Mouse (Mus musculus) lung, postnatal 0 days (tissue): ENCODE results near the gene Baiap2l2. TPM values are rescaled to one million over a fixed set of nuclear protein-coding genes. Genes with fewer than 3 reads are reported as not detected.

Source experiments
- ATAC-seq: fragments of 200-750 bp; cut with Nextera tagmentation; 2 replicates; pipeline ENCODE4 v1.8.0; 2017; ENCODE audit warnings: moderate library complexity
- DNase-seq: peaks from one replicate; pipeline ENCODE4 v3.0.0-alpha.2; 2016; ENCODE audit warnings: low spot score
- H3K27ac ChIP-seq: fragments of 300-500 bp; sonication (generic); 2 replicates; pipeline ENCODE4 v1.5.1; 2014; ENCODE audit warnings: antibody characterized with exemption, mild to moderate bottlenecking, low read length, mixed read lengths
- H3K27me3 ChIP-seq: fragments of 300-500 bp; sonication (generic); replicated peaks from 2 replicates; pipeline ENCODE4 v1.6.1; 2014; ENCODE audit warnings: low read length, mixed read lengths; ENCODE audit not compliant: insufficient read depth
- H3K36me3 ChIP-seq: fragments of 300-500 bp; sonication (generic); 2 replicates; pipeline ENCODE4 v1.6.1; 2014; ENCODE audit warnings: low read length, mixed read lengths; ENCODE audit not compliant: insufficient read depth
- H3K4me1 ChIP-seq: fragments of 300-500 bp; sonication (generic); 2 replicates; pipeline ENCODE4 v1.6.1; 2014; ENCODE audit warnings: antibody characterized with exemption, low read depth, low read length, mixed read lengths; ENCODE audit not compliant: insufficient read depth
- H3K4me2 ChIP-seq: fragments of 300-500 bp; sonication (generic); replicated peaks from 2 replicates; pipeline ENCODE4 v1.6.1; 2014; ENCODE audit warnings: low read depth, mild to moderate bottlenecking, low read length, moderate library complexity, mixed read lengths
- H3K4me3 ChIP-seq: fragments of 300-500 bp; sonication (generic); 2 replicates; pipeline ENCODE4 v1.5.1; 2014; ENCODE audit warnings: low read depth, low read length
- H3K9ac ChIP-seq: fragments of 300-500 bp; sonication (generic); replicated peaks from 2 replicates; pipeline ENCODE4 v1.6.1; 2014; ENCODE audit warnings: low read depth, mild to moderate bottlenecking
- H3K9me3 ChIP-seq: fragments of 300-500 bp; sonication (generic); 2 replicates; pipeline ENCODE4 v1.6.1; 2016; ENCODE audit warnings: low read length, mixed read lengths
- CTCF ChIP-seq: IDR thresholded peaks from 2 replicates; pipeline ENCODE4 v1.5.1; 2016; ENCODE audit warnings: antibody characterized with exemption, mild to moderate bottlenecking
- EP300 ChIP-seq: IDR thresholded peaks from 2 replicates; pipeline ENCODE4 v1.6.1; 2016; ENCODE audit warnings: antibody characterized with exemption, mild to moderate bottlenecking, control low read depth
- WGBS: fragments of 180-500 bp; shearing (Covaris S2); extraction: QIAGEN DNeasy Blood & Tissue Kit; methylation state at CpG from one replicate; pipeline ENCODE4 v1.1.7; 2014; 5-methylcytosine and 5-hydroxymethylcytosine counted together
- polyA plus RNA-seq: library from polyadenylated mRNA; unstranded; fragments of >200 nt; fragmentation: Nextera tagmentation; extraction: Ambion mirVana; gene quantifications from 2 replicates; pipeline ENCODE4 v1.2.1, GENCODE M21; 2015

Baiap2l2 gene
- polyA plus RNA-seq, 1 experiment from 2014 or later: 2.7 TPM

DNA sequence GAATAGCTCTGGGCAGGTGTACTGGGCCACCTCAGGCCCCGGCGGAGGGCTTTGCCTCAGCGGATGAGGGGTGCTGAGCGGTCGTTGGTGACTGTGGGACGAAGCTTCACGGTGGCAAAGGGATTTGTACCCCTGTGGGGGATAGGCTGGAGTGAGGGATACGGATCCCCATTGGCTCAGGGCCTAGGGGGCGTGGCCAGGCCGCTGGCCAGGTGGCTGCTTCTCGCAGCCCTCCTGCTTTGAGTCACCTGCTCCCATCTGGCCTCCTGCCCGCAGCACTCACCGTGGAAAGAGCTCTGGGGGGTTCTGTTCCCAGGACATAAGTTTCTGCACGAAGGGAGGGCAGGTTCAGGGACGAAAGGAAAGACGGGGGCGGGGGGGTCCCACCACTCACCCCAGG lies 26.8 kb downstream of the Baiap2l2 start:
- no peak overlapping the region for H3K4me3 ChIP-seq
- no peak overlapping the region for H3K9ac ChIP-seq
- peaks cover 4% of the 10 kb centered on the region; the same call in 1 of the 2 replicates for H3K4me1 ChIP-seq
- no peaks in the 10 kb centered on the region for H3K9me3 ChIP-seq
- DNase-seq: no peak
- no peaks in the 10 kb centered on the region for H3K36me3 ChIP-seq
- no peak overlapping the region for H3K4me2 ChIP-seq
- peaks cover 29% of the 10 kb centered on the region for H3K27me3 ChIP-seq
- WGBS: 26% methylated on average over 16 of the region's 17 CpGs
- no peak overlapping the region for H3K27ac ChIP-seq
- TF ChIP-seq CTCF (no peak), EP300 (no peak)
- ATAC-seq: no peak

DNA sequence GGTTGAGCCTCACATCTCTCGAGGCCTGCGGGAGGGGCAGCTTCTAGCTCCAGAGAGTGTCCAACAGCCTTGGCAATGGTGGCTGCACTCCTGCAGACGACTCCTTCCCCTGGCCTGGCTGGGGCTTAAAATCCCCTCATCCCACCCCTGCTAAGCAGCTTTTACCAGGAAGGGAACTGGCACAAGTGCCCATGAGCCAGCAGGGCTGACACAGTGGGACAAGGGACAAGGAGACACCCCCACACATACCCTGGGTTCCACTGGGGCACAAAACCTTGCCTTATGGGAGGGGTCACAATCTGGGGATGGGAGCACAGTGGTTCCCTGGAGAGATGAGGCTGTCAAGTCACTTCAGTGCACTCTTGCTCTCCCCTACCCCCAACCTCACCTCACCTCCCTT lies 30.7 kb downstream of the Baiap2l2 start, which contains the start of gene Slc16a8:
Gene Slc16a8 (minus strand): TSS at position 101 of the 400 bp plus-strand sequence.
- Histone ChIP-seq H3K27me3 (0 out of 2 replicates have a peak, but pooled peaks cover 18% of the 10 kb centered on the region), H3K27ac (no peak within 1 kb of the TSS), H3K9ac (no peak within 1 kb of the TSS), H3K4me2 (no peak within 1 kb of the TSS), H3K4me3 (no peak within 1 kb of the TSS), H3K36me3 (no peaks in the 10 kb centered on the region), H3K4me1 (peaks cover 10% of the 10 kb centered on the region; the same call in 1 of the 2 replicates), H3K9me3 (no peaks in the 10 kb centered on the region)
- TF ChIP-seq CTCF (no peak), EP300 (no peak)
- WGBS: 35% methylated on average over 3 of the region's 3 CpGs
- DNase-seq (no peak), ATAC-seq (no peak)

DNA sequence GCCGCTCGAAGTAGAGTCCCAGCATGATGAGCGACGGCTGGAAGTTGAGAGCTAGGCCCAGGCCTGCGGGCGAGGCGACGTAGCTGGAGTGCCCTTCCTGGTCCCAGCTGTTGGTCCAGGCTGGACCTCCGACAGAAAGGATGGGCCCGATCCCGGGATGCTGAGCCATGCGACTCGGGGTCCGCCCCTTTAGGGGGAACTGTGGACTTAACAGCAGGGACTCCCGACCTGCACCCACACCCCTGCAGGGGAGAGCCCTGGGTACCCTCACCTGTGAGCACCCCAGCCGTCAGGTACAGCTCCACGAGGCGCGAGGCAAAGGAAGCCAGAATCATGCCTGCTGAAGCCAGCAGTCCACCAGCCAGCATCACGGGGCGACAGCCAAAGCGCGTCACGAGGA lies 32.8 kb downstream of the Baiap2l2 start:
- 36% methylated on average over 22 of the region's 24 CpGs for WGBS

DNA sequence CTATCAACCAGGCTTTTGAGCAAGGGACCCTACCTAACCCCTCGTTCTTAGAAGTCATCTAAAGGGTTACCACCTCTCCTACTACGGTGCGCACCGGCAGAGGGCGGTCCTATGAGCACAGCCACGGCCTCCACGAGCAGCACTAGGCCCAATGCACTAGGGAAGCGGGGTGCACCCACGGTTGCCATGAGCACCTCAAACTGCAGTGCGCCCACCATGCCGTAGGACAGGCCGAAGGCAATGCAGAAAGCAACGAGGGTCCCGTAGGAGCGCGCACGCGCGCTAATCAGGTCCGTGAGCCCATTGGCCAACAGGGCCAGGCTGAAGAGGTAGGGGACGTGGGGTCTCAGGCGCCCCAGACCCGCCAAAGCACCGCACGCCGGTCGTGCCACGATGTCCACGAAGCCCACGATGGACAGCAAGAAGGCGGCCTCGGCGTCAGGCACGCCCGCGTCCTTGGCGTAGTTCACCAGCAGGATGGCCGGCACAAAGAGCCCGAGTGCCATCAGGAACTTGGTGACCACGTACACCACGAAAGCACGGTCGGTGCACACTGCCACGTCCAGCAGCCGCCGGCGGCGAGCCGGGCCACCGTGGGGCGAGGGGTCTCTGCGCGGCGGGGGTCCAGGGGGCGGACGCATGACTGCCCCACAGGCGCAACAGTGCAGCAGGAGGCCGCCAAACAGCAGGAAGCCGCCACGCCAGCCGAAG lies 33.4 kb downstream of the Baiap2l2 start:
- TF ChIP-seq EP300 (no peak), CTCF (peak; percentile 44)
- H3K27ac ChIP-seq: no peak overlapping the region
- peaks cover 10% of the 10 kb centered on the region; the same call in 1 of the 2 replicates for H3K4me1 ChIP-seq
- H3K36me3 ChIP-seq: no peaks in the 10 kb centered on the region
- no peak overlapping the region for H3K9ac ChIP-seq
- WGBS: 7% methylated on average over 60 of the region's 61 CpGs
- 0 out of 2 replicates have a peak, but pooled peaks cover 16% of the 10 kb centered on the region for H3K27me3 ChIP-seq
- peak overlapping the region; percentile 58 for H3K4me2 ChIP-seq
- H3K9me3 ChIP-seq: no peaks in the 10 kb centered on the region
- DNase-seq (no peak), ATAC-seq (peak; percentile 32)
- H3K4me3 ChIP-seq: peak overlapping the region; percentile 21

More for the DNA sequence above, 32.8 kb downstream of the Baiap2l2 start:
- H3K27ac ChIP-seq: no peak overlapping the region
- no peaks in the 10 kb centered on the region for H3K9me3 ChIP-seq
- H3K9ac ChIP-seq: no peak overlapping the region
- H3K4me3 ChIP-seq: peak overlapping the region; percentile 21; the same call in 1 of the 2 replicates
- ATAC-seq: no peak
- H3K27me3 ChIP-seq: 0 out of 2 replicates have a peak, but pooled peaks cover 16% of the 10 kb centered on the region
- peak overlapping the region; percentile 58 for H3K4me2 ChIP-seq
- DNase-seq: no peak
- TF ChIP-seq CTCF (no peak), EP300 (no peak)
- peaks cover 10% of the 10 kb centered on the region; the same call in 1 of the 2 replicates for H3K4me1 ChIP-seq
- H3K36me3 ChIP-seq: no peaks in the 10 kb centered on the region

DNA sequence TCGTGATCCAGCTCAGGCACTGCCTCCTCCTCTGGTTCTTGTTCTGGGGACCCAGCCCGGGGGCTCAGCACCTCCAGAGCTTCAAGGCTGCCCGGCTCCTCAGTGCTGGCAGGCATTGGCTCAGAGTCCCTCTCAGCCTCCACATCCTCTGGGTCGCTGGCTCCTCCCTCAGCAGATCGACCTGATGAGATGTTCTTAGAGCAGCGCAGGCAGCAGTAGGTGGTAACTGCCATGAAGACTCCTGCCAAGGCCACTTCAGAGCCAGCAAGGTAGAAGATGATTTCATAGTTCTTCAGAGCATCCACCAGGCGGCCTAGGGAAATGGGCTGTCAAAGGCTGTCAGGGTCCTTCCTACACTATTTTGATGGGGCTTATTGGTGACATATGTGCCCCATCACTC lies 34.2 kb downstream of the Baiap2l2 start:
- no peak overlapping the region for H3K4me2 ChIP-seq
- H3K9ac ChIP-seq: no peak overlapping the region
- H3K9me3 ChIP-seq: no peaks in the 10 kb centered on the region
- ATAC-seq (no peak), DNase-seq (no peak)
- H3K27me3 ChIP-seq: 0 out of 2 replicates have a peak, but pooled peaks cover 16% of the 10 kb centered on the region
- peaks cover 10% of the 10 kb centered on the region; the same call in 1 of the 2 replicates for H3K4me1 ChIP-seq
- H3K36me3 ChIP-seq: no peaks in the 10 kb centered on the region
- 59% methylated on average over 7 of the region's 7 CpGs for WGBS
- TF ChIP-seq EP300 (no peak), CTCF (no peak)
- H3K27ac ChIP-seq: no peak overlapping the region
- no peak overlapping the region for H3K4me3 ChIP-seq

- ATAC-seq: no peak
- Histone ChIP-seq H3K27me3 (0 out of 2 replicates have a peak, but pooled peaks cover 16% of the 10 kb centered on the region), H3K9me3 (no peaks in the 10 kb centered on the region), H3K36me3 (no peaks in the 10 kb centered on the region), H3K4me2 (no peak overlapping the region), H3K4me1 (peaks cover 10% of the 10 kb centered on the region; the same call in 1 of the 2 replicates), H3K27ac (no peak overlapping the region), H3K4me3 (no peak overlapping the region), H3K9ac (no peak overlapping the region)
- WGBS: 77% methylated on average over 2 of the region's 2 CpGs
- TF ChIP-seq CTCF (no peak), EP300 (no peak)
- DNase-seq: no peak
Observed at GRCm38 (mm10) chr15:79250236-79250635, 35.1 kb downstream of the Baiap2l2 start.
